Mouse (Mus musculus): Measurements from ENCODE around the gene Rpl13.

Rpl13 gene

GRCm38 (mm10) chr8:123108010-123108409 is 5.9 kb downstream of the Rpl13 start:
- no peak for DNase-seq (ENCODE audit: low spot score in 2 of 2)

DNA sequence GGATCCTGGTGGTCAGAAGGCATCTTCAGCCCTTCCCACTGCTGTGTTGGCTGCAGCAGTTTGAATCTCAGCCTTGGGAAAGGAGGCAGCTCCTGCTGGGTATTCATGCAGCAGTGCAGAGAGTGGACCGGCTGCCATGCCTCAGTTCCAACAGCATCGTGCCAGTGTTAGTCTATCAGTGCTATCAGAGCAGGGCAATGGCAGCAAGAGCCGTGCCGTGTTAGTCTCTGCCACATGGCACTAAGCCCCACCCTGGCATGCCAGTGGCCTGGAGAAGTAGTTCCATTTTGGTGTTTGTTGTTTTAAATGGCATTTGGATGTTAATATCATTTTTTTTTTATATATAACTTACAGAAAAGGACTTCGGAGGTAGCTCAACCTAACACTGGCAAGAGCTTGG is 6.8 kb downstream of the Rpl13 start:
- DNase-seq (ENCODE audit: low spot score in 2 of 2) = no peak

DNA sequence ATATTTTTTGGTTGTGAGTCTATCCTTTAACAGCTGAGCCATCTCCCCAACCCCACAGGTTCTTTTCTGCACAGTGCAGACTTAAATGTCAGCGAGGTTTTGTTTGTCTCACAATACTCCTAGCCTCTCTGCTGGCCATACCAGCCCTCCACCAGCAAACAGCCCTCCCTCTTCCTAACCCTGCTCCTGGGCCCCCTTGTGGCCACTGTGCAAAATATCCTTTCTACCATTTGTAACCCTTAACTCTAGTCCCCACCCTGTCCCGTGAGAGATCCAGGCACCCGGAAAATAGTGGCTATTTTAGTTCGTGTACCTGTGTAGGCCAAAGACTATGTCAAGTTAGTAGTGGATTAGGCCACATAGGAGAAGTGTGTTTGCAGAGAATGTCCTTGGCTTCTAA is 8.5 kb downstream of the Rpl13 start:
- DNase-seq (ENCODE audit: low spot score in 2 of 2) = peak; percentile 31 to 59

DNA sequence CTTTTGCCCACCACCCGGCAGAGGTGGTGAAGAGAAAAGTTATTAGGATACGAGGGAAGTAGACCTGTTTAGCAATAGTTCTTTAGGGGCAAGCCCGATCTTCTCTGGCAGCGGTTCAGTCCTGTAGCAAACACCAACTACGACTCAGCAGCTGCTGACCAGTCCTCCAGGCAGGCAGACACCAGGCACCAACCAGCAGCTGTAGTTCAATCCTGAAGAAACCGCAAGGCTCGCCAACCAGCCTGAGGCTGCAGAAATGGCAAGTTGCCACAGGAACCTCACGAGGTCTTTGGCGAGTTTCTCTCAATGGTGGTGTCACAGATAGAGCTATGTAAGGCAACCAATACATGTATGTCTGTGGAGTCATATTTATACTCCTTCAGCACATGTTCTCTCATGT is 10.7 kb downstream of the Rpl13 start:
- no peak for DNase-seq (ENCODE audit: low spot score in 2 of 2)

DNA sequence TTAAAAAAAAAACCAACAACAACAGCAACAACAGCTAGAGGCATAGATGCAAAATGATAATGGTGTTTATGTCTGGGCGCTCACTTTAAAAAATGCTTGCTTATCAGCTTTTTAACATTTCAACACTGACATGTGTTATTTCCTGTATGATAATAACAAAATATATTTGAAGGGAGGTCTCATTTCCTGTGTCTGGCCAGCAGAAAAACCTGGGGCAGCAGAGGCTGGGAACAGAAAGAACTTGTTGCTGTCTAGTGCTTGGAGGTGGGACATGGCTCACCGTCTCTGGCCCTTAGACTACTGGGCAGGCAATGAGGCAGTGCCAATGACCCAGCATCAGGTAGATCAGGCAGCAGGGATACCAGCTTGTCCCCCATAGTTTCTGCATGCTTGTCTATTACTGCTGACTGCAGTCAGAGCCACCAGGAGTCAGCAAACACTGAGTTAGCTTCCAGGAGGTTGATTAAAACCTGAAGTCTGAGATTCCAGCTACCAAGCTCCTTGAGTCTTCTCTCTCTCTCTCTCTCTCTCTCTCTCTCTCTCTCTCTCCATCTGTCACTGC is 11.8 kb downstream of the Rpl13 start:
- DNase-seq (ENCODE audit: low spot score in 2 of 2) = no peak

GRCm38 (mm10) chr8:123114644-123115043 is 12.5 kb downstream of the Rpl13 start:
- no peak for DNase-seq (ENCODE audit: low spot score in 2 of 2)

GRCm38 (mm10) chr8:123117127-123117731 is 15.1 kb downstream of the Rpl13 start, which contains the start of gene Cpne7:
Cpne7 (plus strand) TSS chr8:123117374.
- DNase-seq (ENCODE audit: low spot score in 2 of 2) = no peak

- no peak for DNase-seq (ENCODE audit: low spot score in 2 of 2)
Measured at GRCm38 (mm10) chr8:123117744-123118143, 15.6 kb downstream of the Rpl13 start.

DNA sequence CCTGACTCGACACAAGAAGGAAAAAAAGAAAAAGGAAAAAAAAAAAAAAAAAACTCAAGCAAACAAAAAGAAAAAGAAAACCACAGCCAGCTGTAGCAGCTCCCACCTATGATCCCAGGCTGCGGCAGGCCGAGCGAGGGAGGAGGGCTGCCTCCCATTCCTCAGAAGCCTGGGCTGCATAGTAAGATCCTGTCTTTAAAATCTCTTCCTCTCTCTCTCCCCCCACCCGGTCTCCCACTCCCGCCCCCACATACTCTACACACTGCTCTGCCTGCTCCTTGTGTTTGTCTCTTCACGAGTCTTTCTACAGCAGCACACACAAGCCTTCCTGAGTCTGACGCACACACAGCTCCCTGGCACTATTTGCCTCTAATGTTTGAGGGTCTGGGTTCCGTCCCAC is 19.9 kb downstream of the Rpl13 start:
- DNase-seq (ENCODE audit: low spot score in 2 of 2) = no peak

GRCm38 (mm10) chr8:123122670-123123069 is 20.5 kb downstream of the Rpl13 start:
- no peak for DNase-seq (ENCODE audit: low spot score in 2 of 2)

GRCm38 (mm10) chr8:123126193-123126816 is 24.2 kb downstream of the Rpl13 start:
- DNase-seq (ENCODE audit: low spot score in 2 of 2) = peak in 1 of 2 experiments; percentile 28

DNA sequence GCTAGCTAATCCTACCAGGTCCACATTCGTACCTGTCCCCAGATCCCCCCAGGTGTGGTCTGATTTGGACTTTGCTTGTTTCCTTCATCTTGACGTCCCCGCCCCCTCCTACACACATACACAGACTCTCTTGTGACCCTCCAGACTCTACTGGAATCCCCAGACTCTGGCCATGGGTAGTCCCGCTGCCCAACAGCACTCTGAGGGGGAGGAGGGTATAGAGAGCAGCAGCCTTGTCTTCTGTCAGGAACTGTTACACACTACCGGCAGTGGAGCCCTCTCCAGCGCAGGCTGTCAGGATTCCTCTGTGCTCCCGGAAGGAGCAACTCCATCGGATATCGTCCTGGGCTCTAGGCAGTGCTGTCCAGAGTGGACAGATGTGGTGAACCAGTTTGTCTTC is 28.9 kb downstream of the Rpl13 start:
- no peak for DNase-seq (ENCODE audit: low spot score in 2 of 2)

DNA sequence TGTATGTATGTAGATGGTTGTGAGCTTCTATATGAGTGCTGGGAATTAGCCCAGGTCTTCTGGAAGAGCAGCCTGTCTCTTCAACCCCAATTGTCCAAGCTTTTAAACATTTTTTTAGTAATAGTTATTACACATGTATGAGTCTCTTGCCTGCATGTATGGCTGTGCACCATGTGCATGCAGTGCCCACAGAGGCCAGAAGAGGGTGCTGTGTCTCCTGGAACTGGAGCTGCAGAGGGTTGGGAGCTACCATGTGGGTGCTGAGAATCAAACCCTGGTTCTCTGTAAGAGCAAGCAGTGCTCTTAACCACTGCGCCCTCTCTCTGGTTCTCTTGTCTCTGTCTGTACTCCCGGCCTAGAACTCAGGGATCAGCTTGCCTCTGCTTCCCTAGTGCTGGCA is 30.8 kb downstream of the Rpl13 start:
- no peak for DNase-seq (ENCODE audit: low spot score in 2 of 2)

GRCm38 (mm10) chr8:123134149-123134713 is 32.1 kb downstream of the Rpl13 start:
- no peak for DNase-seq (ENCODE audit: low spot score in 2 of 2)

DNA sequence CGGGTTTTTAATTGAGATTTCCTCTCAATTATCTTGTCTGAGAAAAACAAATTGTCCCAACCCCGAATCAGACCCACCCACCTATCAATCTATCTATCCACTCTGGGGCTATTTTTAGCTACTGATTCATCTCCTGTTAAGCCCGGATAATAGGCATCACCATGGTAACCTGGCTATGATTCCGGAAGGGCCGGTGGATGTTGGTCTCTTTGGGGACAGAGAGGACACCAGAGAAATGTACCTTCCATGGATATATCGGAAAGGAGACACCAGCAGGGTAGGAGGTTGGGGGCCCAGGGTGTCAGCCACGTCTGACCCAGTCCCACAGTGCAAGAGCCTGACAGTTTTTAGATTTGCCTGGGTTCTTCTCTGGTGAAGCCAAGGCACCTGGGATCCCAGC is 33.3 kb downstream of the Rpl13 start:
- DNase-seq (ENCODE audit: low spot score in 2 of 2) = no peak

DNA sequence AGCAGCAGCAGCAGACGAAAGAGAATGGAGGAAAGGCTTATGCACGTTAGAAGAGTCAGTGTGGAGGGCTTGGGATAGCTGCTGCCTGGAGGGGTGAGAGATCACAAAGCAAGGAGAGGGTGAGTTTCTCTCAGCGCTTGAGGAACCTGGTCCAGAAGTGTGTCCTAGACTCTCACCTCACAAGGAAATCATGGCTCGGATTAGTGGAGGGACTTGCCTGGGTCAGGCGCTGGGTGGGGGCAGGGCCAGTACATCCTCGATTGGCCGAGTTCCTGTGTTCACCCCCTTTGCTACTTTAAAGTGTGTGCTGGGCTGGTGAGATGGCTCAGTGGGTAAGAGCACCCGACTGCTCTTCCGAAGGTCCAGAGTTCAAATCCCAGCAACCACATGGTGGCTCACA is 33.7 kb downstream of the Rpl13 start:
- no peak for DNase-seq (ENCODE audit: low spot score in 2 of 2)

GRCm38 (mm10) chr8:123136287-123136686 is 34.1 kb downstream of the Rpl13 start:
- no peak for DNase-seq (ENCODE audit: low spot score in 2 of 2)

DNA sequence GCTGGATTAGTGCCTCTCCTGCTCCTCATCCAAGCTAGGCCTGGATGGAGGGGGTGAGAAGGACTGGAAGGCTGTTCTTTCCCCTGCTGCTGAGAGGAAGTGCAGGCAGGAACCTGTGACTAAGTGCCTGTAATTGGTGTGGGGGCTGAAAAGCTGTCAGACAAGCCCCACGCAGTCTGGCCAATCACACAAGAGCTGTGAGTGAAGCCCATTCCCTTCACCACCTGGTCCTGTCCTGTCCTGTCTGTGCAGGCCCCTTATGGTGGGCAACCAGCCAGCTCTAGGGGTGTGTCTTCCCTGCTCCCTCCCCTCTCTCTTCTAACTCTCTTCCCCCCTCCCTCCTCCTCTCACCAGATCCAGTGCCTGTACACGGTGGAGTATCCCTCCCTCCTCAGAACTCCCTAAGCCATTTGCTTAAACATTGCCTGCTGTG is 35.5 kb downstream of the Rpl13 start:
- no peak for DNase-seq (ENCODE audit: low spot score in 2 of 2)

- no peak for DNase-seq (ENCODE audit: low spot score in 2 of 2)
Measured at GRCm38 (mm10) chr8:123138741-123139140, 36.6 kb downstream of the Rpl13 start.

DNA sequence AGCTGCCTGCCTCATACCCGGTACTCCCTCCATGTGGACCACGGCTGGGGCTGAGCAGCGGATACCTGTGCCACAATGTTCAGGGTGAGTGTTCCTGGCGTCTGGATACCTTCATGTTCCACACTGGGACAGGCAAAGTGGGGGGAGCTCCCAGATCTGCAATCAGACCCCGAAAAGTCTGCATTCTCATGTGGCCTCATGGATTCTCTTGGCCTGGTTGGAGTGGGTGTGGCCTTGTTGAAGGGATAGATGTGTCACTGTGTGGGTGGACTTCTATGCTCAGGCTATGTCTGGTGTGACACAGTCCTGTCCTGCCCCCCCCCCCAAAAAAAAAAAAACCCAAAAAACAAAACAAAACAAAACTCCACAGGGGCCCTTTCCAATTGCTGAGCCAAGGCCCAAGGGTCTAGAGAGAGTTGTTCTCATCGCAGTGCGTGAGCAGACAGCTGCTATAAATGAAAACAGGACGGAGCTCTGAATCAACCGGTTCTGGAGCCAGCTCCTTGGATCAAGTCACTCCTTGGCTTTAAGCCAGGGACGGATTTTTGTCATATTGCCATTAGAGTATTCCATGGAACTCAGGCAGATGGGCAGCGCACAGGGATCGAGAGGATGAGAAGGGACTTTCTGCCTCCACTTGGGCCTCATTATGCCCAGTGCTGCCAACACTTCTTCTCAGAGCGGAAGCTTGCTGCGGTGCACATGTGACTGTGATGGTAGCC is 39.8 kb downstream of the Rpl13 start:
- DNase-seq (ENCODE audit: low spot score in 2 of 2) = peak in 1 of 2 experiments; percentile 31

- no peak for DNase-seq (ENCODE audit: low spot score in 2 of 2)
Measured at GRCm38 (mm10) chr8:123145279-123145678, 43.1 kb downstream of the Rpl13 start.

- no peak for DNase-seq (ENCODE audit: low spot score in 2 of 2)
Measured at GRCm38 (mm10) chr8:123146390-123146789, 44.2 kb downstream of the Rpl13 start.

Measured in spleen, postnatal 36 days (tissue).